Mouse (Mus musculus): ENCODE data around the gene 1700016H13Rik.

1700016H13Rik gene

GRCm38 (mm10) chr5:103598881-103599280 is 56.9 kb downstream of the 1700016H13Rik start:
- DNase-seq: no peak

GRCm38 (mm10) chr5:103598264-103598663 is 57.5 kb downstream of the 1700016H13Rik start:
- no peak for DNase-seq
